Mouse (Mus musculus): ENCODE measurements around the gene Gm21761. TPM values are rescaled to one million over a fixed set of nuclear protein-coding genes. Genes with fewer than 3 reads are reported as not detected.
"Not testable (repeated sequence)": the region's sequence is repeated elsewhere in the genome, so short reads cannot be mapped to it uniquely, and the experiment has no call there.

Gm21761 gene
- not detected in 2 replicates for polyA plus RNA-seq (2016; fragmentation: Nextera tagmentation; extraction: Ambion mirVana)

DNA sequence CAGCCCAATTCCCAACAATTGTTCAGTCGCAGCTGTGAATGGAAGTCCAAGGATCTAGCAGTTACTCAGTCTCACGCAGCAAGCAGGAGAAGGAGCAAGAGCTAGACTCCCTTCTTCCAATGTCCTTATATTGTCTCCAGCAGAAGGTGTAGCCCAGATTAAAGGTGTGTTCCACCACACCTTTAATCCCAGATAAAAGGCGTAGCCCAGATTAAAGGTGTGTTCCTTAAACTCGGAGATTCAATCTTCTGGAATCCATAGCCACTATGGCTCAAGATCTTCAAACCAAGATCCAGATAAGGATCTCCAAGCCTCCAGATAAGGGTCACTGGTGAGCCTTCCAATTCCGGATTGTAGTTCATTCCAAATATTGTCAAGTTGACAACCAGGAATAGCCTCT, at the start of gene Gm21761:
TSS of gene Gm21761 (minus strand) at position 101 of the 400 bp plus-strand sequence.
- H3K36me3 ChIP-seq; H3K9me3 ChIP-seq (replicated peaks); H3K4me2 ChIP-seq (replicated peaks); H3K4me3 ChIP-seq; H3K27me3 ChIP-seq; H3K9ac ChIP-seq; H3K27ac ChIP-seq; ATAC-seq (ENCODE audit: low FRiP score); H3K4me1 ChIP-seq: not testable (repeated sequence)
- WGBS = no CpG with 5 or more reads among the region's 5 CpGs

DNA sequence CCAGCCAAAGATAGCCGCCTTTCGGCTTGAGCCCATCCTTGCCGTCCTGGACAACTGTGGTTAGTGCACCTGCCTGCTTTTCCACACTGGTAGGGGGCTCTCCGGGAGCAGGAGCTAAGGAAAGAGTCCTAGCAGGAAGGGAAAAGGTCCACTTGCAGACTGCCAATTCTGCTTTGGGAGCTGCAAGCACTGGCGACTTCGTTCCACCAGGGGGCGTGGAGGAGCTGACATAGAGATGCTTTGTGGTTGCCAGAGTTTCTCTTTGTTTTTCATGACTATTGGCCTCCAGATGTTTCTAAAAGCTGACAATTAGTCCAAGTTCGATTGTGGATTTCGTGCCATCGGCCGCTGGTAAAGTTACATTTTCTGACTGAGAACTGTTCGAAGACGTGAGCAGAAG, 40.1 kb upstream of the Gm21761 start:
- H3K27me3 ChIP-seq; H3K4me1 ChIP-seq; H3K9me3 ChIP-seq (replicated peaks); H3K36me3 ChIP-seq; H3K9ac ChIP-seq; H3K4me3 ChIP-seq; H3K4me2 ChIP-seq (replicated peaks); H3K27ac ChIP-seq: not testable (repeated sequence)
- WGBS = no CpG with 5 or more reads among the region's 13 CpGs
- ATAC-seq (ENCODE audit: low FRiP score) = 0 out of 2 replicates have a peak, but pooled peaks have one; percentile 23

DNA sequence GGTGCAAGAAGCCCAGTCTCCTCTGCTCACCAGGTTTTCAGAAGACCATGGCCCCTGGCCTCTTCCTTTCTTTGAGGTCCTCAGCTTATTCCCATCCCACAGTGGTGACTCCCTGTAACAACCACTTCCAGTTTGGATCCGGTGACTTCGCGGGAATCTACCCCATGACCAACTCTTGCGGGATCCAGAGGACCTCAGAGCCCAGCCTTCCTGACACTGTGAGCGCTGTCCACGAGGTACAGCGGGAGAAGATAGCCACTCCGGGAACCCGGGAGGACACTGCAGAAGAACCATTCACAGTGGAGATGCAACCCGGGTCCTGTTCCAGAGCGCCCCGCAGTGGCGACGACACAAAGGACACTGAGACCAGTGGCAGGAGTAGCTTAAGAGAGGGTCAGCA, 39.1 kb upstream of the Gm21761 start:
- H3K4me2 ChIP-seq (replicated peaks) = not testable (repeated sequence)
- 0 out of 2 replicates have a peak, but pooled peaks have one; percentile 32 for ATAC-seq (ENCODE audit: low FRiP score)
- WGBS = no CpG with 5 or more reads among the region's 14 CpGs

DNA sequence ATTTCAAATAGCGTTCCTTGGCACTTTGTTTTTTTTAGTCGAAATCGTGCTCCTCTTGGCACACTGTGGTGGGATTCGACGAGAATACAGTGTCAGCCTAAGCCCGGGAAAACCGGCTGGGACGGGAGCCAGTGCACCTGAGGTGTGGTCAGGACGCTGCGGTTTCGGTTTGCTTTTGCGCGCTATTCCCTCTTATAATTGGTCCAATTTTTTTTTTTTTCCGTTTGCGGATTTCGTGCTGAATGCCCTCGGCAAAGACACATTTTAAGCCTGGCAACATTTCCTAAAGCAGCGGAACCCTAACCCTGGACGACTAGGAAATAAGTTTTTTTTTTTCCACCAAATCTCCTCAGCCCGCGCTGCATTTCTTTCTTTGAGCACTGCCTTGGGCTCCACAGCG, 36.9 kb upstream of the Gm21761 start:
- not testable (repeated sequence) for H3K27me3 ChIP-seq; H3K36me3 ChIP-seq; H3K4me3 ChIP-seq; H3K9ac ChIP-seq; H3K27ac ChIP-seq; H3K4me1 ChIP-seq; H3K4me2 ChIP-seq (replicated peaks); H3K9me3 ChIP-seq (replicated peaks)
- under 1% methylated on average over 21 of the region's 22 CpGs for WGBS
- 0 out of 2 replicates have a peak, but pooled peaks have one; percentile 23 for ATAC-seq (ENCODE audit: low FRiP score)

More for the DNA sequence above, 39.1 kb upstream of the Gm21761 start:
- not testable (repeated sequence) for H3K9ac ChIP-seq; H3K4me1 ChIP-seq; H3K9me3 ChIP-seq (replicated peaks); H3K27me3 ChIP-seq; H3K4me3 ChIP-seq; H3K36me3 ChIP-seq; H3K27ac ChIP-seq

DNA sequence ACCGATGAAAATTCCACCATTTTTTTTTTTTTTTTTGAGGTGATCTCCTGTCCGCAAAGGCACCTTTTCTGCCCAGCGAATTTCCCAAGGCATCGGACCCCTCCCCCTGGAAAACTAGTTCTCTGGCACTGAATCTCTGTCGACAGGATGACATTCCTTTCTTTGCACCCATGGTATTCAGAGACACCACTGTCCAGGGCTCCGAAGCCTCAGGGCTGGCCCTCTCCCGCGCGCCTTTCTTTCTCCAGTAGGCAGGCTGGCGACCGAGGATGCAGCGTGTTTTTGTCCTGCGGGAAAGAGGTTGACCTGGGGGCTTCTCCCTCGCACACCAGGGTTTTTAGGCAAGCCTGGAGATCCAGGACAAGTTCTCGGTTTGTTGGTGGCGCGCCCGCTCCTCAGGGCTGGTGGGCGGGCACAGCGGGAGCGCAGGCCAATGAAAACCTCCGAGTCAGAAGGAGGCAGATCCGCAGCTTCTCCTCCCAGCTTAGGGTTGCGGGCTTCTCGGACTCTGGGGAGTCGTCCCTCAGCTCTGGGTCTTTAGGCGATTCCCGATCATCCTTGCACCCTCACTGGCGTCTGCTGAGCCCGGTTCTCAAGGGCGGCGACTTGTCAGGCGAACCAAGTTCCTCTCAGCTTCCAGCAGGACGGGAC, 36.4 kb upstream of the Gm21761 start:
- H3K36me3 ChIP-seq; H3K27me3 ChIP-seq; H3K27ac ChIP-seq; H3K4me3 ChIP-seq; H3K9me3 ChIP-seq (replicated peaks); H3K4me1 ChIP-seq; H3K4me2 ChIP-seq (replicated peaks); H3K9ac ChIP-seq: not testable (repeated sequence)
- 2% methylated on average over 16 of the region's 34 CpGs for WGBS
- ATAC-seq (ENCODE audit: low FRiP score) = peak; percentile 81

DNA sequence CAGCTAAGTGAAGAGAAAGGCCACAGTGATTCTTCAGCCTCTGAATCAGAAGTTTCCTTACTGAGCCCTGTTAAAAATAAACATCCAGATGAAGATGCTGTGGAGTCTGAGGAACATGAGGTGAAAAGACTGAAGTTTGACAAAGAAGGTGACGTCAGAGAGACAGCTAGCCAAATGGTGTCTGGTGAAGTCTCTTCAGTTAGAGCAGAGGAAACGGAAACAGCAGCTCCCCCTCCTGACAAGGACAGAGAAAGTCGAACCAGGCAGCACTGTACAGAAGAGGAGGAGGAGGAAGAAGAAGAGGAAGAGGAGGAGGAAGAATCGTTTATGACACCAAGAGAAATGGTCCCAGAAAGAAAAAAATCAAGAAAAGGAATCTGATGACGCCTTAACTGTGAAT, 33.8 kb upstream of the Gm21761 start:
- H3K4me2 ChIP-seq (replicated peaks); H3K27me3 ChIP-seq; H3K9me3 ChIP-seq (replicated peaks); H3K27ac ChIP-seq; ATAC-seq (ENCODE audit: low FRiP score); H3K4me1 ChIP-seq; H3K9ac ChIP-seq; H3K4me3 ChIP-seq; H3K36me3 ChIP-seq: not testable (repeated sequence)
- no CpG with 5 or more reads among the region's 5 CpGs for WGBS

DNA sequence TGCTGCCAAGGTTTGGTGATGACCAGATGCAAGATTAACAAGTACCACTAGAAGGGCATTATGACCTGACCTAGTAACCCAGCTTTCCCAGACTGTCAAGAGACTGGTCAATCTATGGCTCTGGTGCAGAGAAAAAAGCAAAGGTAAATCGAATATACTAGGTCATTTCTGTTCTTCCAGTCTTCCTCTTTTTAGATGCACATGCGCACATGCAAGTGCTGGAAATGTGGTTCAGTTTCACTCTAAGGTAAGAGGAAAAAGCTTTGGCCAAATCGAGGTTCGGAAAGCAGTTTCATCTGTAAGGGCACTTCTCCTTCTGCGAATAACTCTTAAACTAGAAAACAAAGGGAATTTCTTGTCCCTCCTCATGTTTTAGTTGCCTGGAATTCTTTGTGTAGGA, 26.5 kb upstream of the Gm21761 start:
- not testable (repeated sequence) for ATAC-seq (ENCODE audit: low FRiP score); H3K9ac ChIP-seq; H3K27ac ChIP-seq; H3K27me3 ChIP-seq; H3K4me1 ChIP-seq; H3K9me3 ChIP-seq (replicated peaks); H3K4me2 ChIP-seq (replicated peaks); H3K4me3 ChIP-seq; H3K36me3 ChIP-seq
- WGBS = no CpG with 5 or more reads among the region's 5 CpGs

DNA sequence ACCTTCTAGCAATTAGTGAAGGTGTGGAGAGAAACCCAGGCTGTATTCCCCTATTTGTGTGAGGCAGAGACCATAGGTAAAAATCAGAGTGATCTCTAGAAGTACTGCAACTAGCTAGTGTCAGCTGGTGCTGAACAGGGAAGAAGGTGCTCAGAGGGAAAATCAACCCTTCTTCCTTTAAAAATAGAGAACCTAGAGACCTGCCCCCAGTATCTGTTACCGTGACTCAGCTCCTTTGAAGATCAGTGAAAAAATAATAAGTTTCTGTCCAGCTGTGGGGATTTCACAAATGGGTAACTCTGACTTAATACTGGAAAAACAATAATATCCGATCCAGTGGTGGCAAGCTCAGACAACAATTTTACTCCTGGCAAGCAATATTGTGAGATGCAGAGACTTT, 26.0 kb upstream of the Gm21761 start:
- H3K9ac ChIP-seq; H3K9me3 ChIP-seq (replicated peaks); H3K4me2 ChIP-seq (replicated peaks); H3K4me3 ChIP-seq; ATAC-seq (ENCODE audit: low FRiP score); H3K27ac ChIP-seq; H3K4me1 ChIP-seq; H3K36me3 ChIP-seq; H3K27me3 ChIP-seq: not testable (repeated sequence)
- 94% methylated on average over 2 of the region's 2 CpGs for WGBS

DNA sequence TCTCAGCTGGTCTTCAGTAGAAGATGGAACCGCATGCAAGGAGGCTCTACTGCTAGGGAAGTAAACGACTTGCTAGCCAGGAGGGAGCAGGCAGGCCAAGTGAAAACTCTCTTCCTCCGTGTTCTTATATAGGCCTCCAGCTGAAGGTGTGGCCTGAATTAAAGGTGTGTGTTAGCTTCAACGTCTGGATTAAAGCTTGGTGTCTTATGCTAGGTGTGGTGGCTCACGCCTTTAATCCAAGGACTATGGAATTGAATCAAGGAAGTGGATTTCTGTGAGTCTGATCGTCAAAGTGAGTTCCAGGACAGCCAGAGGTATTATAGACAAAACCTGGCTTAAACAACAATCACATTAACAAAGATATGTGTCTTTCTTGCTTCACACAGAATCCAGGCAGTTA, 21.6 kb upstream of the Gm21761 start, which contains the start of gene B020031M17Rik:
TSS of gene B020031M17Rik (minus strand) at position 101 of the 400 bp plus-strand sequence.
- H3K4me1 ChIP-seq; H3K27ac ChIP-seq; ATAC-seq (ENCODE audit: low FRiP score); H3K36me3 ChIP-seq; H3K27me3 ChIP-seq; H3K4me2 ChIP-seq (replicated peaks); H3K9ac ChIP-seq; H3K4me3 ChIP-seq; H3K9me3 ChIP-seq (replicated peaks): not testable (repeated sequence)
- 76% methylated on average over 4 of the region's 6 CpGs for WGBS

DNA sequence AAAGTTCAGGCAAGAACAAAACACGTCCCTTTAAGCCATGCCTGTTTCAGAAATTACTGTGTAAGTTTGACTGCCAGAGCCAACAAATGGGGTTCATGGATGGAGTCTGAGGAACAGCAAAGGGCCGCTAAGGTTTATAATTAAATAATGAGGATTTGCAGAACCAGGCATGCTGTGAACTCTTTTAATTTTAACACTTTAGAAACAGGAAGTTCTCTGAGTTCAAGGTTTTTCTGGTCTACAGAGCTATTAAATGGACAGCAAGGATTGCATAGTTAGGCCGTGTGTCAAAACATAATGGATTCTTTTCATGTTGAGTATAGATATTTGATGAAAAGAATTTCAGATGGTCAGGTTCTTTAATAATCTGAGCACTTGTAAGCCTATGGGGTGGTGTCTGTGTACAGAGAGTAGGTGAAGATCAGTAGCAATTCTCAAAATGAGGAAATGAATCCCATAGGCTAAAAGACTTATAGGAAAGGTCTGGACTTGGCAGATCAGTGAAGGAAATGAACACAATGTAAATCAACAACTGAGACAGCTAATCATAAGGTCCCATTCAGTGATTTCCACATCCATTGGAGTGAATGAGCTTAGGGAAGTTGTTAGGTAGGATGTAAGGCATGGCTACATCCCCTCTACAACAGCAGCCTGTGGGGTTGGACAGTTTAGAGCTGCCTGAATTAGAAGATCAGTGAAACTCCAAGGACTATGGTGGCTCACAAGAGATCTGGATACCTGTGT, 4.3 kb downstream of the Gm21761 start:
- H3K27me3 ChIP-seq; H3K4me1 ChIP-seq; H3K36me3 ChIP-seq; H3K27ac ChIP-seq; H3K4me3 ChIP-seq; H3K9ac ChIP-seq; ATAC-seq (ENCODE audit: low FRiP score); H3K4me2 ChIP-seq (replicated peaks); H3K9me3 ChIP-seq (replicated peaks): not testable (repeated sequence)
- 93% methylated on average over 3 of the region's 3 CpGs for WGBS

DNA sequence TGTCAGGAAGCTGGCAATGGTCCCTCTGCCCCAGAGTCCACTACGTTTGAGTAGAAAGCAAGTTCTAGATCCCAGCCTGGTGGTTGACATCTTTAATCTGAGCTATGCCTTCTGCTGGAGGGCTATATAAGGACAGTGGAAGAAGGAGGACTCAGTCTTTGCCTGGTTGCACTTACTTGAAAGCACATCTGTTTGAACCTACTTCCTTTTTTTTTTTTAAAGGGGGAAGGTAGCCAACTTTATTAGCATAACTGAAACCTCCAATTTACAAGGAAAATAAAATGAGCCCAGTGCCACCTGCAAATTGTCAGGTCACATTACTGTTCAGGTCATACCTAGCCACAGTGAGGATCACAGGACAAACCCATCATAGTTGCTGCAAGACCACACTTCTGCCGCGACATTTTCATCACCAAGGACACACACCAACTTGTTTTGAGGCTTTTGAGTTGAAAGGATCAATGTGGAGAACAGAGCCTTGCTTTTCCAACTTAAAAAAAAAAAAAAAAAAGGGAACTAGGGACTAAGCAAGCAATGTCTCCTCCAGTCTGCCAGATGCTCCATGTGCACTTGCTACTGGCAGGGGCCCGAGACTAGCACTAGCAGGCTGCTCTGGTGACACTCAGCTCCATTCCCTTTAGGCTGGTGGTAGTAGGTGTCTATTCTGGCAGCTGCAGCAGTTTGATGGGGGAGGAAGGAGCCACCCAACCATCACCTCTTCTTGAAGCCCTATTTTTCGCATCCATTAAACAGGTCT, 11.9 kb downstream of the Gm21761 start:
- not testable (repeated sequence) for H3K27ac ChIP-seq; H3K4me3 ChIP-seq; H3K9ac ChIP-seq; H3K27me3 ChIP-seq; H3K36me3 ChIP-seq; ATAC-seq (ENCODE audit: low FRiP score); H3K4me1 ChIP-seq; H3K9me3 ChIP-seq (replicated peaks); H3K4me2 ChIP-seq (replicated peaks)
- WGBS = 74% methylated on average over 4 of the region's 5 CpGs

DNA sequence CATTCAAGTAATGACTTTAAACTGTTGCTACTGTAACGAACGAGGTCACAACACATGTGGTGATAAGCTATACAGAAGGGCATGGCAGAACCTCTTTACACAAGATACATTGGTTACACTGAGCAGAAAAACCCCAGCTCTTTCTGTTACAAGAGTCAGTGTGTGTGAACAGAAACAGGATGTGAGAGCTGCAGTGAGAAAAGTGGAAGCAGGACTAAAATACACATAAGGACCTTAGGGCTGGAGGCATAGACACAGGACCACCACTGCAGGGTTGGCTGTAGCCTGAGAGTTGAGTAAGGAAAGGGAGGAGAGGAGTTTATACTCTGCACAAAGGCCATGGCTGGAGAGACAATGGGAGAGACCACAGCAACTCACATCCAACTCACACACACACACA, 12.6 kb downstream of the Gm21761 start:
- H3K9me3 ChIP-seq (replicated peaks); H3K27ac ChIP-seq; H3K9ac ChIP-seq; H3K27me3 ChIP-seq; H3K4me2 ChIP-seq (replicated peaks); H3K4me3 ChIP-seq; H3K36me3 ChIP-seq; ATAC-seq (ENCODE audit: low FRiP score); H3K4me1 ChIP-seq: not testable (repeated sequence)
- 80% methylated on average over 2 of the region's 2 CpGs for WGBS
